Mouse (Mus musculus) ES-Bruce4 (cell line): ENCODE data around the gene Casq2. TPM values are rescaled to one million over a fixed set of nuclear protein-coding genes. Genes with fewer than 3 reads are reported as not detected.

Experiments used
- H3K27ac ChIP-seq: 2 replicates; pipeline ENCODE4 v1.5.1; 2012; ENCODE audit warnings: low read length, inconsistent platforms; ENCODE audit not compliant: insufficient read depth
- H3K27me3 ChIP-seq: 2 replicates; pipeline ENCODE4 v1.6.1; 2012; ENCODE audit warnings: mild to moderate bottlenecking, low read length, inconsistent platforms; ENCODE audit not compliant: control insufficient read depth, poor library complexity, insufficient read depth, severe bottlenecking
- H3K36me3 ChIP-seq: 2 replicates; pipeline ENCODE4 v1.6.1; 2012; ENCODE audit warnings: inconsistent platforms, mild to moderate bottlenecking, low read length, moderate library complexity; ENCODE audit not compliant: control insufficient read depth, poor library complexity, insufficient read depth, severe bottlenecking
- H3K4me1 ChIP-seq: one replicate; pipeline ENCODE4 v1.8.1; 2011; ENCODE audit warnings: low read length; ENCODE audit not compliant: control insufficient read depth, insufficient read depth
- H3K4me3 ChIP-seq: 2 replicates; pipeline ENCODE4 v1.5.1; 2011; ENCODE audit warnings: low read depth, mild to moderate bottlenecking, low read length
- H3K9ac ChIP-seq: 2 replicates; pipeline ENCODE4 v1.6.1; 2012; ENCODE audit warnings: low read depth, mild to moderate bottlenecking, inconsistent platforms; ENCODE audit not compliant: poor library complexity, severe bottlenecking
- H3K9me3 ChIP-seq: replicated peaks from 2 replicates; pipeline ENCODE4 v1.6.1; 2012; ENCODE audit warnings: mild to moderate bottlenecking, low read length, inconsistent platforms; ENCODE audit not compliant: control insufficient read depth, poor library complexity, insufficient read depth, severe bottlenecking
- CTCF ChIP-seq: IDR thresholded peaks from one replicate; pipeline ENCODE4 v1.8.1; 2011; ENCODE audit warnings: low read depth, low read length
- EP300 ChIP-seq: IDR thresholded peaks from 2 replicates; pipeline ENCODE4 v1.6.1; 2011; ENCODE audit warnings: low read depth, low read length; ENCODE audit not compliant: insufficient read depth
- POLR2A ChIP-seq: IDR thresholded peaks from one replicate; pipeline ENCODE4 v1.8.1; 2011; ENCODE audit warnings: low read length; ENCODE audit not compliant: insufficient read depth
- polyA plus RNA-seq: library from polyadenylated mRNA; stranded (reverse); fragments of >200 nt; gene quantifications from 2 replicates; pipeline ENCODE4 v1.2.4, GENCODE M21; 2011; ENCODE audit warnings: low read depth; ENCODE audit not compliant: missing spikeins, insufficient read depth, insufficient read length

Gene Casq2
- polyA plus RNA-seq, 1 experiment = not detected

GRCm38 (mm10) chr3:102111979-102112599 lies 25.9 kb downstream of the Casq2 start:
- no peaks in the 10 kb centered on the region for H3K9me3 ChIP-seq
- H3K27ac ChIP-seq = no peak overlapping the region
- no peak overlapping the region for H3K4me3 ChIP-seq
- H3K4me1 ChIP-seq = no peaks in the 10 kb centered on the region
- H3K27me3 ChIP-seq = no peaks in the 10 kb centered on the region
- no peak for TF ChIP-seq POLR2A
- TF ChIP-seq EP300 = no peak
- TF ChIP-seq CTCF = no peak
- no peaks in the 10 kb centered on the region for H3K36me3 ChIP-seq
- H3K9ac ChIP-seq = no peak overlapping the region

- no peaks in the 10 kb centered on the region for H3K27me3 ChIP-seq
- TF ChIP-seq CTCF = no peak
- TF ChIP-seq POLR2A = no peak
- TF ChIP-seq EP300 = no peak
These were observed 34.7 kb downstream of the Casq2 start for GRCm38 (mm10) chr3:102120947-102121346.

GRCm38 (mm10) chr3:102122046-102122445 lies 35.8 kb downstream of the Casq2 start:
- H3K4me1 ChIP-seq = no peaks in the 10 kb centered on the region
- no peaks in the 10 kb centered on the region for H3K9me3 ChIP-seq
- H3K4me3 ChIP-seq = no peak overlapping the region
- no peak overlapping the region for H3K27ac ChIP-seq
- no peak overlapping the region for H3K9ac ChIP-seq
- no peaks in the 10 kb centered on the region for H3K36me3 ChIP-seq
- TF ChIP-seq CTCF (peak; percentile 70), POLR2A (no peak)
- no peaks in the 10 kb centered on the region for H3K27me3 ChIP-seq

More at GRCm38 (mm10) chr3:102120947-102121346, 34.7 kb downstream of the Casq2 start:
- H3K36me3 ChIP-seq = no peaks in the 10 kb centered on the region
- H3K9me3 ChIP-seq = no peaks in the 10 kb centered on the region
- H3K4me1 ChIP-seq = no peaks in the 10 kb centered on the region
- no peak overlapping the region for H3K27ac ChIP-seq
- H3K9ac ChIP-seq = no peak overlapping the region
- H3K4me3 ChIP-seq = no peak overlapping the region

- no peaks in the 10 kb centered on the region for H3K4me1 ChIP-seq
- H3K9me3 ChIP-seq = no peaks in the 10 kb centered on the region
- no peaks in the 10 kb centered on the region for H3K36me3 ChIP-seq
- no peaks in the 10 kb centered on the region for H3K27me3 ChIP-seq
- no peak overlapping the region for H3K4me3 ChIP-seq
- no peak overlapping the region for H3K27ac ChIP-seq
- no peak overlapping the region for H3K9ac ChIP-seq
- TF ChIP-seq POLR2A = no peak
- no peak for TF ChIP-seq EP300
- no peak for TF ChIP-seq CTCF
These were observed 37.4 kb downstream of the Casq2 start for GRCm38 (mm10) chr3:102123654-102124053.

GRCm38 (mm10) chr3:102125546-102125945 lies 39.3 kb downstream of the Casq2 start:
- H3K4me3 ChIP-seq = no peak overlapping the region
- no peaks in the 10 kb centered on the region for H3K27me3 ChIP-seq
- H3K9ac ChIP-seq = no peak overlapping the region
- TF ChIP-seq EP300 = no peak
- no peak for TF ChIP-seq POLR2A
- TF ChIP-seq CTCF = no peak
- H3K4me1 ChIP-seq = no peaks in the 10 kb centered on the region
- H3K27ac ChIP-seq = no peak overlapping the region
- H3K9me3 ChIP-seq = no peaks in the 10 kb centered on the region
- H3K36me3 ChIP-seq = no peaks in the 10 kb centered on the region

- TF ChIP-seq CTCF = no peak
- no peak for TF ChIP-seq POLR2A
- TF ChIP-seq EP300 = no peak
- H3K4me3 ChIP-seq = no peak overlapping the region
- H3K4me1 ChIP-seq = no peaks in the 10 kb centered on the region
- no peaks in the 10 kb centered on the region for H3K27me3 ChIP-seq
- no peaks in the 10 kb centered on the region for H3K36me3 ChIP-seq
- H3K9ac ChIP-seq = no peak overlapping the region
- no peak overlapping the region for H3K27ac ChIP-seq
- no peaks in the 10 kb centered on the region for H3K9me3 ChIP-seq
These were observed 40.9 kb downstream of the Casq2 start for GRCm38 (mm10) chr3:102127114-102127513.
